Mouse (Mus musculus) CH12.LX (cell line): ENCODE data around the gene 1700013G24Rik. TPM values are rescaled to one million over a fixed set of nuclear protein-coding genes. Genes with fewer than 3 reads are reported as not detected.

Source experiments
- DNase-seq: peaks from one replicate; pipeline ENCODE4 v3.0.0-alpha.2; 2013; ENCODE audit errors: extremely low read depth
- H3K27ac ChIP-seq: 2 replicates; pipeline ENCODE4 v1.5.1; 2012; ENCODE audit warnings: low read depth, mild to moderate bottlenecking, control low read depth, moderate library complexity; ENCODE audit not compliant: insufficient read depth
- H3K27me3 ChIP-seq: replicated peaks from 2 replicates; pipeline ENCODE3; 2012; ENCODE audit warnings: inconsistent platforms
- H3K36me3 ChIP-seq, 2 experiments: replicated peaks in 1 of 2; 2 replicates each; pipeline versions ENCODE3 to v1.6.1; 2012; ENCODE audit warnings: inconsistent platforms in 1 of 2, low read length in 1 of 2, mild to moderate bottlenecking in 1 of 2, mixed read lengths in 1 of 2, moderate library complexity in 1 of 2; ENCODE audit not compliant: control insufficient read depth in 1 of 2, insufficient read depth in 1 of 2
- H3K4me1 ChIP-seq, 2 experiments: 2 replicates each; pipeline ENCODE4 v1.6.1; 2012; ENCODE audit warnings: inconsistent platforms in 1 of 2, moderate library complexity in 1 of 2; ENCODE audit not compliant: insufficient read depth in 2 of 2, control insufficient read depth in 1 of 2
- H3K4me2 ChIP-seq: 2 replicates; pipeline ENCODE4 v1.6.1; 2012; ENCODE audit warnings: low read depth, mild to moderate bottlenecking, control low read depth; ENCODE audit not compliant: poor library complexity, insufficient read depth, severe bottlenecking
- H3K4me3 ChIP-seq, 3 experiments: fragments of 150-350 bp in 1 of 3; sonication (generic) in 1 of 3; replicated peaks in 1 of 3; 2 replicates each; pipeline versions ENCODE3 to v1.5.1; 2011 to 2012; ENCODE audit warnings: low read depth in 2 of 3, low read length in 2 of 3, mild to moderate bottlenecking in 2 of 3, moderate library complexity in 2 of 3, control low read depth in 1 of 3, improper control_type of control experiment in 1 of 3, inconsistent platforms in 1 of 3, mixed read lengths in 1 of 3; ENCODE audit not compliant: poor library complexity in 1 of 3
- H3K79me2 ChIP-seq: replicated peaks from 2 replicates; pipeline ENCODE4 v1.6.1; 2012; ENCODE audit warnings: mild to moderate bottlenecking, moderate library complexity; ENCODE audit not compliant: control insufficient read depth, poor library complexity, insufficient read depth, severe bottlenecking; ENCODE audit errors: extremely low read depth
- H3K9ac ChIP-seq: 2 replicates; pipeline ENCODE4 v1.6.1; 2012; ENCODE audit warnings: low read depth, mild to moderate bottlenecking, control low read depth, moderate library complexity; ENCODE audit not compliant: insufficient read depth
- H3K9me3 ChIP-seq: replicated peaks from 2 replicates; pipeline ENCODE3; 2012; ENCODE audit warnings: low read length, inconsistent platforms, mixed read lengths
- CHD1 ChIP-seq: IDR thresholded peaks from 2 replicates; pipeline ENCODE4 v1.6.1; 2012; ENCODE audit warnings: low read depth, low read length, improper control_type of control experiment, inconsistent platforms
- CHD2 ChIP-seq: IDR thresholded peaks from 2 replicates; pipeline ENCODE4 v1.6.1; 2011; ENCODE audit warnings: low read length, improper control_type of control experiment
- CTCF ChIP-seq, 2 experiments: IDR thresholded peaks in 1 of 2; conservative IDR thresholded peaks in 1 of 2; 2 replicates each; pipeline ENCODE4 v1.5.1; 2011 to 2012; ENCODE audit warnings: low read depth in 2 of 2, low read length in 2 of 2, improper control_type of control experiment in 1 of 2, inconsistent platforms in 1 of 2, mild to moderate bottlenecking in 1 of 2, moderate library complexity in 1 of 2
- ELF1 ChIP-seq: IDR thresholded peaks from 2 replicates; pipeline ENCODE4 v1.6.1; 2014; ENCODE audit warnings: low read depth, mild to moderate bottlenecking, inconsistent platforms, low read length, improper control_type of control experiment
- GABPA ChIP-seq: IDR thresholded peaks from 2 replicates; pipeline ENCODE4 v1.6.1; 2012; ENCODE audit warnings: low read depth, low read length, improper control_type of control experiment, inconsistent platforms; ENCODE audit not compliant: insufficient replicate concordance
- IRF4 ChIP-seq: IDR thresholded peaks from 2 replicates; pipeline ENCODE4 v1.6.1; 2014; ENCODE audit warnings: low read depth, mild to moderate bottlenecking, inconsistent platforms, low read length, improper control_type of control experiment
- JUN ChIP-seq: IDR thresholded peaks from 2 replicates; pipeline ENCODE4 v1.6.1; 2011; ENCODE audit warnings: low read depth, mild to moderate bottlenecking, low read length, improper control_type of control experiment, moderate library complexity; ENCODE audit not compliant: insufficient read depth
- JUND ChIP-seq: conservative IDR thresholded peaks from 2 replicates; pipeline ENCODE4 v1.6.1; 2011; ENCODE audit warnings: low read depth, low read length, improper control_type of control experiment
- MAX ChIP-seq: IDR thresholded peaks from 2 replicates; pipeline ENCODE4 v1.6.1; 2011; ENCODE audit warnings: low read length, improper control_type of control experiment
- MEF2A ChIP-seq: IDR thresholded peaks from 2 replicates; pipeline ENCODE4 v1.6.1; 2014; ENCODE audit warnings: low read depth, mild to moderate bottlenecking, inconsistent platforms, low read length, improper control_type of control experiment, borderline replicate concordance
- MXI1 ChIP-seq: IDR thresholded peaks from 2 replicates; pipeline ENCODE4 v1.6.1; 2011; ENCODE audit warnings: mild to moderate bottlenecking, low read depth, low read length, improper control_type of control experiment
- MYC ChIP-seq: IDR thresholded peaks from 2 replicates; pipeline ENCODE4 v1.6.1; 2011; ENCODE audit warnings: low read depth, mild to moderate bottlenecking, improper control_type of control experiment, low read length
- PAX5 ChIP-seq: IDR thresholded peaks from 2 replicates; pipeline ENCODE4 v1.6.1; 2012; ENCODE audit warnings: low read length, inconsistent platforms, mixed read lengths
- RAD21 ChIP-seq: IDR thresholded peaks from 2 replicates; pipeline ENCODE4 v1.6.1; 2011; ENCODE audit warnings: low read depth, mild to moderate bottlenecking, low read length, improper control_type of control experiment, moderate library complexity
- RCOR1 ChIP-seq: conservative IDR thresholded peaks from 2 replicates; pipeline ENCODE4 v1.6.1; 2012; ENCODE audit warnings: low read depth, mild to moderate bottlenecking, inconsistent platforms, low read length, improper control_type of control experiment
- SIN3A ChIP-seq: IDR thresholded peaks from 2 replicates; pipeline ENCODE4 v1.6.1; 2012; ENCODE audit warnings: low read length, improper control_type of control experiment, inconsistent platforms
- SMC3 ChIP-seq: IDR thresholded peaks from 2 replicates; pipeline ENCODE4 v1.6.1; 2011; ENCODE audit warnings: low read depth, low read length, improper control_type of control experiment
- UBTF ChIP-seq: IDR thresholded peaks from 2 replicates; pipeline ENCODE4 v1.6.1; 2012; ENCODE audit warnings: low read depth, mild to moderate bottlenecking, inconsistent platforms, low read length, improper control_type of control experiment, moderate library complexity
- USF2 ChIP-seq: conservative IDR thresholded peaks from 2 replicates; pipeline ENCODE4 v1.6.1; 2011; ENCODE audit warnings: low read depth, low read length, improper control_type of control experiment
- ZC3H11A ChIP-seq: IDR thresholded peaks from 2 replicates; pipeline ENCODE4 v1.6.1; 2012; ENCODE audit warnings: low read depth, mild to moderate bottlenecking, inconsistent platforms, low read length, improper control_type of control experiment
- ZNF384 ChIP-seq: IDR thresholded peaks from 2 replicates; pipeline ENCODE4 v1.6.1; 2012; ENCODE audit warnings: low read depth, low read length, improper control_type of control experiment, inconsistent platforms
- dilution Hi-C: fragments of 300-500 bp; cut with MboI; formaldehyde crosslinking; loops from 2 replicates; pipeline ENCODE4 v1.14.3; 2020; ENCODE audit warnings: low sequenced_read_pairs; ENCODE audit not compliant: extremely low pct_unique_long_range_greater_than_20kb, extremely low pct_ligation_motif_present
- in situ Hi-C: fragments of 300-500 bp; cut with MboI; formaldehyde crosslinking; loops from 3 replicates; pipeline ENCODE4 v1.14.3; 2019; ENCODE audit warnings: low sequenced_read_pairs, low pct_ligation_motif_present, low pct_unique_long_range_greater_than_20kb, mixed read lengths
- polyA plus RNA-seq: library from polyadenylated mRNA; unstranded; fragments of >175 nt; gene quantifications from 2 replicates; pipeline ENCODE4 v1.2.1, GENCODE M21; 2012; ENCODE audit warnings: low read depth; ENCODE audit not compliant: insufficient read length
- total RNA-seq, 2 experiments: library from RNA; depleted of rRNA; stranded (reverse); fragments of 300-350 nt in 1 of 2; fragments of >200 nt in 1 of 2; gene quantifications; 2 replicates each; pipeline ENCODE4 v1.2.3; 2012 to 2014

The 1700013G24Rik gene
- total and polyA plus RNA-seq, 3 experiments, result not detected

DNA sequence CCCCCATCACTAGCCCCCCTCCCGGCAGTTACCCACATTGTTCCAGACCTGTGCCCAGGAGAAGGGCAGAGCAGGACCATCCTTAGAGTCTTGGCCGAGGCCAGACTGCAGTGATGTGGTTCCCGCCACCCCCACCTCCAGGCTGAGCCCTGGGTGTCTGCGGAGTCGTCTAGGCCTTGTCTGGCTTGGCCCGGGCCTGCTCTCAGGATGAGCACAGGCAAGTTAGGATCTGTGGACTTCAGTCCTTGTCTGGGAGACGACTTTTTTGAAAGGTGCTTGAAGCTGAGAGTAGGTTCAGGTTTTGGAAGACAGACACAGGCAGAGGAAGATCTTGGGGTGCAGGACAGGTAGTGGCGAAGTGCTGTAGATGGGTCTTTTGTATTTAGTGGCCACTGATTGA, 18.2 kb downstream of the 1700013G24Rik start:
- Histone ChIP-seq H3K9ac (no peak overlapping the region), H3K4me1 (peaks cover 11 to 27% of the 10 kb centered on the region in 2 experiments), H3K9me3 (peaks cover 2% of the 10 kb centered on the region), H3K27me3 (peaks cover 15% of the 10 kb centered on the region), H3K36me3 (peaks cover 0 to 10% of the 10 kb centered on the region in 2 experiments), H3K79me2 (no peaks in the 10 kb centered on the region), H3K4me2 (no peak overlapping the region), H3K4me3 (no peak overlapping the region), H3K27ac (no peak overlapping the region)
- dilution Hi-C loops, result no loop called here
- TF ChIP-seq JUND, result no peak
- TF ChIP-seq GABPA, result no peak
- no peak for TF ChIP-seq JUN
- TF ChIP-seq MAX, result no peak
- no peak for TF ChIP-seq CHD2
- no peak for DNase-seq
- in situ Hi-C loops, result no loop called here

DNA sequence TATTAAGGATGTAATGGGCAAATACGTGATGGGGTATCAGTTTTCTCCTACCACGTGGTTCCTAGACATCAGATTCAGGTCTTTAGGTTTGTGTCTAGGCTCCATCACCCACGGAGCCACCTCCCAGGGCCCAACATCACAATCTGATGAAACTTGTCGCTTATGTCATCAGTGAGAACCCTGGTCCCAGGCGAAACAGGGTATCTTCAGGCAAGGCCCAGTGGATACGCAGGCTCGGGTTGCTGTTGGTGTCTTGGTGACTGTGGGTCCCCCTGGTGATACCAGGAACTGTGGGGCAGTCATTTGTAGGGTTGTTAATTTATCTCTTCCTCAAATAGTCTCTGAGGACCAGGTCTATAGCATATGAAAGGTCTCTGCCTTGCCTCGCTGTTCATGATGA, 20.2 kb downstream of the 1700013G24Rik start:
- in situ Hi-C loops (no loop called here), dilution Hi-C loops (no loop called here)
- H3K9ac ChIP-seq, result no peak overlapping the region
- peaks cover 0 to 10% of the 10 kb centered on the region in 2 experiments for H3K36me3 ChIP-seq
- H3K27me3 ChIP-seq, result peaks cover 6% of the 10 kb centered on the region
- peaks cover 2% of the 10 kb centered on the region for H3K9me3 ChIP-seq
- peaks cover 8 to 17% of the 10 kb centered on the region in 2 experiments for H3K4me1 ChIP-seq
- H3K4me2 ChIP-seq, result no peak overlapping the region
- no peak for DNase-seq
- H3K4me3 ChIP-seq, result no peak overlapping the region
- no peak for TF ChIP-seq RCOR1
- TF ChIP-seq RAD21, result no peak
- no peak for TF ChIP-seq ELF1
- TF ChIP-seq UBTF, result no peak
- TF ChIP-seq SIN3A, result no peak
- no peak for TF ChIP-seq MEF2A
- TF ChIP-seq SMC3, result no peak
- TF ChIP-seq ZC3H11A, result no peak
- no peak for TF ChIP-seq MYC
- TF ChIP-seq USF2, result no peak
- TF ChIP-seq CTCF (conservative IDR thresholded peaks at IDR 0.05 in 1 of 2, IDR thresholded peaks at IDR 0.05 in 1 of 2; ENCODE audit: low read depth in 2 of 2, low read length in 2 of 2), result no peak
- TF ChIP-seq IRF4, result no peak
- TF ChIP-seq MAX, result no peak
- no peak for TF ChIP-seq ZNF384
- TF ChIP-seq MXI1, result no peak
- no peak for TF ChIP-seq PAX5
- no peak for TF ChIP-seq JUN
- no peak for TF ChIP-seq JUND
- no peak for TF ChIP-seq CHD1
- H3K27ac ChIP-seq, result no peak overlapping the region
- H3K79me2 ChIP-seq, result no peaks in the 10 kb centered on the region
